ENCODE assay signal across 22 mouse cellular contexts in genomic region chr1:128166956-128167355, GRCm38 (mm10).
"Had no signal": no experiment of that assay in that cellular context is flagged by ENCODE, and none has a peak within 500 bp of the region (broad histone marks: within the 10 kb centered on the region; RNA-seq: fewer than 3 reads in every experiment).

No protein-coding gene starts in this region.

- H3K4me3 ChIP-seq: limb, embryonic 10.5 days; limb, embryonic 13.5 days; liver, embryonic 12.5 days; liver, embryonic 15.5 days; lung, embryonic 15.5 days; megakaryocyte, embryonic 14.5 days; midbrain, embryonic 10.5 days; midbrain, embryonic 13.5 days; myocyte; neural tube, embryonic 13.5 days had no signal

- DNase-seq: kidney, adult 8-10 months; kidney, postnatal 14 days; kidney, postnatal 4 days; layer of hippocampus, postnatal 36 days; liver; lung, adult 18-20 months; lung, postnatal 10 days; lung, postnatal 36 days; retina, postnatal 1 day; right cerebral cortex, postnatal 25 days; thymus, adult 18-20 months; thymus, postnatal 36 days had no signal

- H3K27ac ChIP-seq: limb, embryonic 10.5 days; limb, embryonic 13.5 days; liver, embryonic 12.5 days; liver, embryonic 15.5 days; lung, embryonic 15.5 days; midbrain, embryonic 10.5 days; midbrain, embryonic 13.5 days; neural tube, embryonic 13.5 days had no signal
